Mouse (Mus musculus) midbrain, embryonic 12.5 days (tissue): ENCODE results near the gene Hoxb3. TPM values are rescaled to one million over a fixed set of nuclear protein-coding genes. Genes with fewer than 3 reads are reported as not detected.

Source experiments
- ATAC-seq: fragments of 200-750 bp; cut with Nextera tagmentation; 2 replicates; pipeline ENCODE4 v1.8.0; 2017; ENCODE audit warnings: low read depth, moderate TSS enrichment, moderate library complexity; ENCODE audit not compliant: low FRiP score
- H3K27ac ChIP-seq: fragments of 300-500 bp; sonication (generic); replicated peaks from 2 replicates; pipeline ENCODE4 v1.5.1; 2016; ENCODE audit warnings: mild to moderate bottlenecking
- H3K27me3 ChIP-seq: fragments of 300-500 bp; sonication (generic); 2 replicates; pipeline ENCODE4 v1.6.1; 2016; ENCODE audit warnings: mild to moderate bottlenecking
- H3K36me3 ChIP-seq: fragments of 300-500 bp; sonication (generic); 2 replicates; pipeline ENCODE4 v1.6.1; 2016
- H3K4me1 ChIP-seq: fragments of 300-500 bp; sonication (generic); 2 replicates; pipeline ENCODE4 v1.6.1; 2016
- H3K4me2 ChIP-seq: fragments of 300-500 bp; sonication (generic); replicated peaks from 2 replicates; pipeline ENCODE4 v1.6.1; 2016; ENCODE audit warnings: mild to moderate bottlenecking, moderate library complexity
- H3K4me3 ChIP-seq: fragments of 300-500 bp; sonication (generic); 2 replicates; pipeline ENCODE4 v1.5.1; 2016; ENCODE audit warnings: mild to moderate bottlenecking
- H3K9ac ChIP-seq: fragments of 300-500 bp; sonication (generic); replicated peaks from 2 replicates; pipeline ENCODE4 v1.6.1; 2016; ENCODE audit warnings: mild to moderate bottlenecking, moderate library complexity
- H3K9me3 ChIP-seq: fragments of 300-500 bp; sonication (generic); 2 replicates; pipeline ENCODE4 v1.6.1; 2016; ENCODE audit warnings: mild to moderate bottlenecking
- WGBS: fragments of 180-500 bp; shearing (Covaris S2); methylation state at CpG from one replicate; pipeline ENCODE4 v1.1.7; 2016; 5-methylcytosine and 5-hydroxymethylcytosine counted together
- polyA plus RNA-seq: library from polyadenylated mRNA; unstranded; fragments of >200 nt; fragmentation: Nextera tagmentation; extraction: Ambion mirVana; gene quantifications from 2 replicates; pipeline ENCODE4 v1.2.1, GENCODE M21; 2016

The Hoxb3 gene
- not detected in 2 replicates for polyA plus RNA-seq

GRCm38 (mm10) chr11:96323154-96323553 is at the start of gene Hoxb3:
Gene Hoxb3 (plus strand): TSS chr11:96323326.
- H3K9ac ChIP-seq: no peak within 1 kb of the TSS
- H3K27ac ChIP-seq: no peak within 1 kb of the TSS
- ATAC-seq: no peak
- no peak within 1 kb of the TSS for H3K4me2 ChIP-seq
- H3K27me3 ChIP-seq: peaks cover 100% of the 10 kb centered on the region
- H3K36me3 ChIP-seq: no peaks in the 10 kb centered on the region
- no peaks in the 10 kb centered on the region for H3K9me3 ChIP-seq
- 3% methylated on average over 10 of the region's 10 CpGs for WGBS
- peaks cover 9% of the 10 kb centered on the region for H3K4me1 ChIP-seq
- H3K4me3 ChIP-seq: no peak within 1 kb of the TSS

- 4% methylated on average over 10 of the region's 10 CpGs for WGBS
- H3K4me1 ChIP-seq: 0 out of 2 replicates have a peak, but pooled peaks cover 7% of the 10 kb centered on the region
- no peak overlapping the region for H3K9ac ChIP-seq
- no peaks in the 10 kb centered on the region for H3K9me3 ChIP-seq
- ATAC-seq: no peak
- peaks cover 99% of the 10 kb centered on the region for H3K27me3 ChIP-seq
- no peaks in the 10 kb centered on the region for H3K36me3 ChIP-seq
- H3K4me2 ChIP-seq: no peak overlapping the region
- no peak overlapping the region for H3K4me3 ChIP-seq
- H3K27ac ChIP-seq: no peak overlapping the region
These were observed 48.7 kb upstream of the Hoxb3 start for GRCm38 (mm10) chr11:96274428-96274827.

GRCm38 (mm10) chr11:96275896-96276295 is 47.2 kb upstream of the Hoxb3 start:
- no peak overlapping the region for H3K9ac ChIP-seq
- no peaks in the 10 kb centered on the region for H3K36me3 ChIP-seq
- 11% methylated on average over 4 of the region's 4 CpGs for WGBS
- H3K27ac ChIP-seq: no peak overlapping the region
- H3K4me2 ChIP-seq: no peak overlapping the region
- no peaks in the 10 kb centered on the region for H3K9me3 ChIP-seq
- no peak for ATAC-seq
- 0 out of 2 replicates have a peak, but pooled peaks cover 7% of the 10 kb centered on the region for H3K4me1 ChIP-seq
- peaks cover 98% of the 10 kb centered on the region for H3K27me3 ChIP-seq
- no peak overlapping the region for H3K4me3 ChIP-seq

GRCm38 (mm10) chr11:96277151-96278044 is 45.7 kb upstream of the Hoxb3 start:
- ATAC-seq: no peak
- Histone ChIP-seq H3K27me3 (peaks cover 97% of the 10 kb centered on the region), H3K4me3 (no peak overlapping the region), H3K9ac (no peak overlapping the region), H3K36me3 (no peaks in the 10 kb centered on the region), H3K4me1 (0 out of 2 replicates have a peak, but pooled peaks cover 2% of the 10 kb centered on the region), H3K9me3 (no peaks in the 10 kb centered on the region), H3K27ac (no peak overlapping the region), H3K4me2 (no peak overlapping the region)
- WGBS: 2% methylated on average over 35 of the region's 35 CpGs

GRCm38 (mm10) chr11:96278324-96278723 is 44.8 kb upstream of the Hoxb3 start:
- Histone ChIP-seq H3K36me3 (no peaks in the 10 kb centered on the region), H3K9ac (no peak overlapping the region), H3K4me3 (no peak overlapping the region), H3K27me3 (peaks cover 97% of the 10 kb centered on the region), H3K4me1 (no peaks in the 10 kb centered on the region), H3K4me2 (no peak overlapping the region), H3K27ac (no peak overlapping the region), H3K9me3 (no peaks in the 10 kb centered on the region)
- no peak for ATAC-seq
- 13% methylated on average over 14 of the region's 14 CpGs for WGBS

- no peak for ATAC-seq
- under 1% methylated on average over 9 of the region's 9 CpGs for WGBS
- Histone ChIP-seq H3K27ac (no peak overlapping the region), H3K4me2 (no peak overlapping the region), H3K27me3 (peaks cover 97% of the 10 kb centered on the region), H3K4me3 (no peak overlapping the region), H3K4me1 (0 out of 2 replicates have a peak, but pooled peaks cover under 1% of the 10 kb centered on the region), H3K9me3 (no peaks in the 10 kb centered on the region), H3K36me3 (no peaks in the 10 kb centered on the region), H3K9ac (no peak overlapping the region)
These were observed 44.4 kb upstream of the Hoxb3 start for GRCm38 (mm10) chr11:96278773-96279172.

GRCm38 (mm10) chr11:96279421-96280233 is 43.5 kb upstream of the Hoxb3 start:
- no peak for ATAC-seq
- no peaks in the 10 kb centered on the region for H3K36me3 ChIP-seq
- H3K27ac ChIP-seq: no peak overlapping the region
- no peak overlapping the region for H3K9ac ChIP-seq
- no peaks in the 10 kb centered on the region for H3K9me3 ChIP-seq
- 1% methylated on average over 31 of the region's 31 CpGs for WGBS
- peaks cover 97% of the 10 kb centered on the region for H3K27me3 ChIP-seq
- H3K4me1 ChIP-seq: peaks cover 9% of the 10 kb centered on the region
- H3K4me3 ChIP-seq: no peak overlapping the region
- no peak overlapping the region for H3K4me2 ChIP-seq

GRCm38 (mm10) chr11:96280399-96281378 is 42.4 kb upstream of the Hoxb3 start:
- H3K27ac ChIP-seq: no peak overlapping the region
- H3K9me3 ChIP-seq: no peaks in the 10 kb centered on the region
- H3K27me3 ChIP-seq: peaks cover 97% of the 10 kb centered on the region
- no peak for ATAC-seq
- H3K4me3 ChIP-seq: no peak overlapping the region
- no peak overlapping the region for H3K4me2 ChIP-seq
- no peak overlapping the region for H3K9ac ChIP-seq
- H3K4me1 ChIP-seq: peaks cover 11% of the 10 kb centered on the region
- no peaks in the 10 kb centered on the region for H3K36me3 ChIP-seq
- WGBS: 7% methylated on average over 8 of the region's 8 CpGs

GRCm38 (mm10) chr11:96281396-96281795 is 41.7 kb upstream of the Hoxb3 start:
- Histone ChIP-seq H3K36me3 (no peaks in the 10 kb centered on the region), H3K9me3 (no peaks in the 10 kb centered on the region), H3K9ac (no peak overlapping the region), H3K27ac (no peak overlapping the region), H3K4me1 (peaks cover 11% of the 10 kb centered on the region), H3K4me3 (no peak overlapping the region), H3K4me2 (no peak overlapping the region), H3K27me3 (peaks cover 97% of the 10 kb centered on the region)
- WGBS: 7% methylated on average over 18 of the region's 18 CpGs
- no peak for ATAC-seq

GRCm38 (mm10) chr11:96281855-96282570 is 41.1 kb upstream of the Hoxb3 start, which contains the start of gene Hoxb8:
Gene Hoxb8 (plus strand): TSS chr11:96281905.
- 2% methylated on average over 27 of the region's 27 CpGs for WGBS
- Histone ChIP-seq H3K27ac (no peak within 1 kb of the TSS), H3K4me1 (peaks cover 15% of the 10 kb centered on the region), H3K27me3 (peaks cover 97% of the 10 kb centered on the region), H3K9ac (no peak within 1 kb of the TSS), H3K9me3 (no peaks in the 10 kb centered on the region), H3K36me3 (no peaks in the 10 kb centered on the region), H3K4me3 (no peak within 1 kb of the TSS), H3K4me2 (no peak within 1 kb of the TSS)
- no peak for ATAC-seq
